In genomic region chr5:54234580-54234979, GRCm38 (mm10) we compare ENCODE assay signal across 11 mouse cellular contexts.
"Had no signal": no experiment of that assay in that cellular context is flagged by ENCODE, and none has a peak within 500 bp of the region (broad histone marks: within the 10 kb centered on the region; RNA-seq: fewer than 3 reads in every experiment).

No protein-coding gene starts in this region.

- H3K27ac ChIP-seq: limb, embryonic 10.5 days; liver, embryonic 15.5 days; midbrain, embryonic 13.5 days had no signal

- DNase-seq: kidney, adult 11 months; kidney, adult 9 months; kidney, postnatal 10 days; kidney, postnatal 4 days; lung, adult 2 months; lung, postnatal 36 days; thymus, adult 18-20 months; thymus, postnatal 14 days had no signal

- H3K4me3 ChIP-seq: limb, embryonic 10.5 days; liver, embryonic 15.5 days; midbrain, embryonic 13.5 days had no signal

- H3K4me1 ChIP-seq: limb, embryonic 10.5 days; liver, embryonic 15.5 days had no signal
